Mouse (Mus musculus) liver, adult 2 months (tissue): Measurements from ENCODE around the gene St7l. TPM values are rescaled to one million over a fixed set of nuclear protein-coding genes. Genes with fewer than 3 reads are reported as not detected.

ENCODE experiments used
- DNase-seq: peaks from one replicate; pipeline ENCODE4 v3.0.0-alpha.2; 2011; ENCODE audit warnings: low read depth, low spot score; ENCODE audit errors: extremely low read depth
- H3K27ac ChIP-seq: fragments of 200-500 bp; replicated peaks from 2 replicates; pipeline ENCODE4 v1.5.1; 2012; ENCODE audit warnings: low read depth, mild to moderate bottlenecking, control low read depth, inconsistent platforms, low read length; ENCODE audit not compliant: insufficient read depth
- H3K27me3 ChIP-seq: fragments of 200-500 bp; 2 replicates; pipeline ENCODE4 v1.6.1; 2012; ENCODE audit warnings: mild to moderate bottlenecking, moderate library complexity, low read length, inconsistent platforms; ENCODE audit not compliant: control insufficient read depth, insufficient read depth
- H3K36me3 ChIP-seq: fragments of 200-500 bp; 2 replicates; pipeline ENCODE4 v1.6.1; 2012; ENCODE audit warnings: low read length, inconsistent platforms; ENCODE audit not compliant: control insufficient read depth, insufficient read depth
- H3K4me1 ChIP-seq: fragments of 200-500 bp; 2 replicates; pipeline ENCODE4 v1.6.1; 2011; ENCODE audit warnings: low read length; ENCODE audit not compliant: control insufficient read depth, insufficient read depth
- H3K4me3 ChIP-seq: fragments of 200-500 bp; 2 replicates; pipeline ENCODE4 v1.5.1; 2011; ENCODE audit warnings: low read depth, mild to moderate bottlenecking, control low read depth, low read length, moderate library complexity; ENCODE audit not compliant: insufficient read depth
- H3K79me2 ChIP-seq: fragments of 200-500 bp; 2 replicates; pipeline ENCODE4 v1.6.1; 2012; ENCODE audit warnings: inconsistent platforms, mild to moderate bottlenecking, low read length, moderate library complexity; ENCODE audit not compliant: control insufficient read depth, insufficient read depth
- H3K9ac ChIP-seq: fragments of 200-500 bp; 2 replicates; pipeline ENCODE4 v1.6.1; 2012; ENCODE audit warnings: low read depth, mild to moderate bottlenecking, control low read depth, inconsistent platforms, low read length
- CTCF ChIP-seq: fragments of 200-500 bp; IDR thresholded peaks from 2 replicates; pipeline ENCODE4 v1.5.1; 2011; ENCODE audit warnings: low read depth, low read length, control low read depth
- POLR2A ChIP-seq: fragments of 200-500 bp; IDR thresholded peaks from 2 replicates; pipeline ENCODE4 v1.6.1; 2011; ENCODE audit warnings: low read length, control low read depth; ENCODE audit not compliant: insufficient read depth; ENCODE audit errors: extremely low read depth
- WGBS: fragments of 180-500 bp; shearing (Covaris S2); methylation state at CpG from one replicate; pipeline ENCODE4 v1.1.7; 2018; 5-methylcytosine and 5-hydroxymethylcytosine counted together
- polyA plus RNA-seq: library from polyadenylated mRNA; depleted of rRNA; stranded (reverse); fragments of >200 nt; gene quantifications from 2 replicates; pipeline ENCODE4 v1.2.3, GENCODE M21; 2012
- total RNA-seq: library from RNA; depleted of rRNA; stranded (reverse); fragments of >200 nt; gene quantifications from 2 replicates; pipeline ENCODE4 v1.2.3, GENCODE M21; 2014

The St7l gene
- total and polyA plus RNA-seq, 2 experiments: 5.4 to 39.8 TPM

GRCm38 (mm10) chr3:104950926-104951325 is 87.1 kb downstream of the St7l start:
- Histone ChIP-seq H3K9ac (no peak overlapping the region), H3K4me3 (no peak overlapping the region), H3K36me3 (peaks cover 6% of the 10 kb centered on the region), H3K79me2 (no peaks in the 10 kb centered on the region), H3K27ac (no peak overlapping the region), H3K27me3 (no peaks in the 10 kb centered on the region), H3K4me1 (no peaks in the 10 kb centered on the region)
- no peak for DNase-seq
- WGBS: 98% methylated on average over 12 of the region's 12 CpGs
- TF ChIP-seq CTCF: no peak

GRCm38 (mm10) chr3:104952891-104953670 is 89.3 kb downstream of the St7l start:
- no peak overlapping the region for H3K27ac ChIP-seq
- no peak overlapping the region for H3K9ac ChIP-seq
- no peaks in the 10 kb centered on the region for H3K79me2 ChIP-seq
- 90% methylated on average over 23 of the region's 23 CpGs for WGBS
- H3K4me3 ChIP-seq: no peak overlapping the region
- no peaks in the 10 kb centered on the region for H3K4me1 ChIP-seq
- DNase-seq: no peak
- no peaks in the 10 kb centered on the region for H3K27me3 ChIP-seq
- peaks cover 3% of the 10 kb centered on the region for H3K36me3 ChIP-seq
- TF ChIP-seq CTCF: no peak
- TF ChIP-seq POLR2A: no peak

- 94% methylated on average over 3 of the region's 3 CpGs for WGBS
- no peak overlapping the region for H3K4me3 ChIP-seq
- no peak overlapping the region for H3K9ac ChIP-seq
- H3K4me1 ChIP-seq: no peaks in the 10 kb centered on the region
- TF ChIP-seq POLR2A (no peak), CTCF (no peak)
- no peak for DNase-seq
- no peak overlapping the region for H3K27ac ChIP-seq
- H3K79me2 ChIP-seq: no peaks in the 10 kb centered on the region
- peaks cover 3% of the 10 kb centered on the region for H3K36me3 ChIP-seq
- H3K27me3 ChIP-seq: no peaks in the 10 kb centered on the region
Observed at GRCm38 (mm10) chr3:104954137-104954536, 90.3 kb downstream of the St7l start.

GRCm38 (mm10) chr3:104954551-104954950 is 90.7 kb downstream of the St7l start:
- no peak overlapping the region for H3K27ac ChIP-seq
- WGBS: 96% methylated on average over 15 of the region's 15 CpGs
- no peak overlapping the region for H3K9ac ChIP-seq
- no peaks in the 10 kb centered on the region for H3K79me2 ChIP-seq
- peaks cover 3% of the 10 kb centered on the region for H3K36me3 ChIP-seq
- no peaks in the 10 kb centered on the region for H3K4me1 ChIP-seq
- no peak for TF ChIP-seq POLR2A
- TF ChIP-seq CTCF: no peak
- DNase-seq: no peak
- no peak overlapping the region for H3K4me3 ChIP-seq
- H3K27me3 ChIP-seq: no peaks in the 10 kb centered on the region

- TF ChIP-seq CTCF (no peak), POLR2A (no peak)
- H3K27ac ChIP-seq: no peak overlapping the region
- 84% methylated on average over 6 of the region's 6 CpGs for WGBS
- H3K4me3 ChIP-seq: no peak overlapping the region
- H3K36me3 ChIP-seq: peaks cover 3% of the 10 kb centered on the region
- no peaks in the 10 kb centered on the region for H3K79me2 ChIP-seq
- DNase-seq: no peak
- no peak overlapping the region for H3K9ac ChIP-seq
- H3K27me3 ChIP-seq: peaks cover 1% of the 10 kb centered on the region
- peaks cover under 1% of the 10 kb centered on the region; the same call in 1 of the 2 replicates for H3K4me1 ChIP-seq
Observed at GRCm38 (mm10) chr3:104956131-104956581, 92.4 kb downstream of the St7l start.
